Mouse (Mus musculus) liver, adult 2 months (tissue): ENCODE results near the gene Gm20388. TPM values are rescaled to one million over a fixed set of nuclear protein-coding genes. Genes with fewer than 3 reads are reported as not detected.

Source experiments
- DNase-seq: peaks from one replicate; pipeline ENCODE4 v3.0.0-alpha.2; 2011; ENCODE audit warnings: low read depth, low spot score; ENCODE audit errors: extremely low read depth
- H3K27ac ChIP-seq: fragments of 200-500 bp; replicated peaks from 2 replicates; pipeline ENCODE4 v1.5.1; 2012; ENCODE audit warnings: low read depth, mild to moderate bottlenecking, control low read depth, inconsistent platforms, low read length; ENCODE audit not compliant: insufficient read depth
- H3K27me3 ChIP-seq: fragments of 200-500 bp; 2 replicates; pipeline ENCODE4 v1.6.1; 2012; ENCODE audit warnings: mild to moderate bottlenecking, moderate library complexity, low read length, inconsistent platforms; ENCODE audit not compliant: control insufficient read depth, insufficient read depth
- H3K36me3 ChIP-seq: fragments of 200-500 bp; 2 replicates; pipeline ENCODE4 v1.6.1; 2012; ENCODE audit warnings: low read length, inconsistent platforms; ENCODE audit not compliant: control insufficient read depth, insufficient read depth
- H3K4me1 ChIP-seq: fragments of 200-500 bp; 2 replicates; pipeline ENCODE4 v1.6.1; 2011; ENCODE audit warnings: low read length; ENCODE audit not compliant: control insufficient read depth, insufficient read depth
- H3K4me3 ChIP-seq: fragments of 200-500 bp; 2 replicates; pipeline ENCODE4 v1.5.1; 2011; ENCODE audit warnings: low read depth, mild to moderate bottlenecking, control low read depth, low read length, moderate library complexity; ENCODE audit not compliant: insufficient read depth
- H3K79me2 ChIP-seq: fragments of 200-500 bp; 2 replicates; pipeline ENCODE4 v1.6.1; 2012; ENCODE audit warnings: inconsistent platforms, mild to moderate bottlenecking, low read length, moderate library complexity; ENCODE audit not compliant: control insufficient read depth, insufficient read depth
- H3K9ac ChIP-seq: fragments of 200-500 bp; 2 replicates; pipeline ENCODE4 v1.6.1; 2012; ENCODE audit warnings: low read depth, mild to moderate bottlenecking, control low read depth, inconsistent platforms, low read length
- CTCF ChIP-seq: fragments of 200-500 bp; IDR thresholded peaks from 2 replicates; pipeline ENCODE4 v1.5.1; 2011; ENCODE audit warnings: low read depth, low read length, control low read depth
- POLR2A ChIP-seq: fragments of 200-500 bp; IDR thresholded peaks from 2 replicates; pipeline ENCODE4 v1.6.1; 2011; ENCODE audit warnings: low read length, control low read depth; ENCODE audit not compliant: insufficient read depth; ENCODE audit errors: extremely low read depth
- WGBS: fragments of 180-500 bp; shearing (Covaris S2); methylation state at CpG from one replicate; pipeline ENCODE4 v1.1.7; 2018; 5-methylcytosine and 5-hydroxymethylcytosine counted together
- polyA plus RNA-seq: library from polyadenylated mRNA; depleted of rRNA; stranded (reverse); fragments of >200 nt; gene quantifications from 2 replicates; pipeline ENCODE4 v1.2.3, GENCODE M21; 2012
- total RNA-seq: library from RNA; depleted of rRNA; stranded (reverse); fragments of >200 nt; gene quantifications from 2 replicates; pipeline ENCODE4 v1.2.3, GENCODE M21; 2014

The Gm20388 gene
- total and polyA plus RNA-seq, 2 experiments, result 6.4 to 19.9 TPM

DNA sequence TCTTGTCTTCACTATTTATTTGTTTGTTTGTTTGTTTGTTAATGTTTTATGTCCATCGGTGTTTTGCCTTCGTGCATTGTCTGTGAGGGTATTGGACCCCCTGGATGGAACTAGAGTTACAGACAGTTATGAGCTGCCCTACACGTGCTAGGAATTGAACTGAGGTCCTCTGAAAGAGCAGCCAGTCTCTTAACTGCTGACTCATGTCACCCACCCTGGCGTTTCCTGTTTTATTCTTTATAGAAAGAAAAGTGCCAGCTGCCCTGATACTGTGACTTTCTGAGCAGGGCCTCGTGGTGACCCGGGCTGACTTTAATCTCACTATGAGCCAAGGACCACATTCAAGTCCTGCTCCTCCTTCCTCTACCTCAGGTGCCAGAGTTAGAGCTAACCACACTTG is 2504.9 kb downstream of the Gm20388 start:
- no peaks in the 10 kb centered on the region for H3K27me3 ChIP-seq

DNA sequence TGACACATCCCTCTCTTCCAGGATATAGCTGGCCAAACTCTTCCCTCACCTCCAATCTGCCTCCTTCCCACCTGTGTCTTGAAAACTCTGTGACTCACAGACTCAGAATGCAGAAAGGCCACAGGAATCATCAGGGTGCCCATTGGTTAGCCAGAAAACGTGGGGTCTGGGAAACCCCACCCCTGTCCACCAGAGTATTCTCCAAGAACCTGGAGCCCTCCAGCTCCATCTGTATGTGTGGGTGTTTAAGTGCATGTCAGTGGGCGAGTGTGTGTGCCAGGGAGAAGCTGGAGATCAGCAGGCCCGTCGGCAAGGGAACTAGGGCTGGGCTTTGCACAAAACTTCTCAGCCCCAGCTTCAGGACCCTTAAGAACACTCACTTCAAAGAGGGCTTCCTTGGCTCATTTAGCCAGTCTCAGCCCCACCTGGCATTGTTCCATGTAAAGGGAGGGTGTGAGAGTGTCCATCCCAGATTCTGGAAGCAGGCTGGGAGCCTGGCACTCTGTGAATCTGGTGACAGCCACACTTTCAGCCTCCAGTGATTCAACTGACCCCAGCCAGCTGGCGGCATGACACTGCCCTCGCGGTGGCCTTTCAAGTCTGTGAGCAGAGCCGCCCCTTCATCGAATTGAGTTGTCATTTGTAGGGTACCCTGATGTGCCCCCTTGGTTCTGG is 2509.4 kb downstream of the Gm20388 start:
- Histone ChIP-seq H3K79me2 (no peaks in the 10 kb centered on the region), H3K4me3 (no peak overlapping the region), H3K27ac (no peak overlapping the region), H3K9ac (no peak overlapping the region), H3K36me3 (peaks cover 8% of the 10 kb centered on the region; the same call in 1 of the 2 replicates), H3K4me1 (no peaks in the 10 kb centered on the region), H3K27me3 (no peaks in the 10 kb centered on the region)
- TF ChIP-seq CTCF (no peak), POLR2A (no peak)
- DNase-seq, result no peak
- WGBS, result 78% methylated on average over 9 of the region's 9 CpGs

More for the DNA sequence above, 2504.9 kb downstream of the Gm20388 start:
- Histone ChIP-seq H3K27ac (no peak overlapping the region), H3K4me1 (no peaks in the 10 kb centered on the region), H3K4me3 (no peak overlapping the region), H3K79me2 (no peaks in the 10 kb centered on the region), H3K9ac (no peak overlapping the region), H3K36me3 (peaks cover 20% of the 10 kb centered on the region; the same call in 1 of the 2 replicates)
- WGBS, result 85% methylated on average over 6 of the region's 6 CpGs
- no peak for TF ChIP-seq POLR2A
- no peak for TF ChIP-seq CTCF
- no peak for DNase-seq

DNA sequence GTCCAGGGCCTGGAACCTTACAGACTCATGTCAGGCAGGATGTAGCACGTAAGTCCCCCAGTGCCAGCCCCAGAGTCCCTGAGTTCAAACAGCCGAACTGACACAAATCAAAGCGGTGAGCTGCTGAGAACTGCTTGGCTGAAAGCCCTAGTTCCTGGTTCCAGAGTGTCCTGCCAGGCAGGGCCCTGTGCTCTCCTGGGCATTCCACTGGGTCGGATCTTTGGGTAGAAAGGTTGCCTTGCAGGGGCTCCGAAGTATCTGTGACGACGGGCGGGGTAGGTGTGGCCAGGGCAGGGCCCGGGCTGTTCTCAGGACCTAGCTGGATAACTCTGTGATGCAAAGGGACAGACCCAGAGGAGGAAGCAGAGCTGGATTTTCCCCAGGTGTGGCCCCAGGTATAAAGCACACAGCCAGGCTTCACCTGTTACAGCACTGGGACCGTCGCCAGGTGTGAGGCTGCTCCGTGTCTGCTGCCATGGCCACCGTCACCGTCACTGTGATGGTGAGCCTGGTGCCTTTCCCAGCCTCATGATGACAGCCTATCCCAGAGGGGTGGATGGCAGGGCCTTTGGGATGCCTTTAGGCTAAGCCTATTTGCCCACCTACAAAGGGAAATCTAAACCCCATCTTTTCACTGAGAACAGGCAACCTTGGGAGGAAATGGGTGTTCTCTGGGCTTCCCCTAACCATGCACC is 2510.9 kb downstream of the Gm20388 start, which contains the start of gene Il17c:
TSS of gene Il17c (plus strand) at position 645 of the 695 bp plus-strand sequence.
- H3K27ac ChIP-seq, result no peak within 1 kb of the TSS
- H3K79me2 ChIP-seq, result no peaks in the 10 kb centered on the region
- TF ChIP-seq POLR2A (no peak), CTCF (no peak)
- no peak within 1 kb of the TSS for H3K4me3 ChIP-seq
- WGBS, result 69% methylated on average over 14 of the region's 14 CpGs
- H3K9ac ChIP-seq, result no peak within 1 kb of the TSS
- no peaks in the 10 kb centered on the region for H3K4me1 ChIP-seq
- H3K36me3 ChIP-seq, result no peaks in the 10 kb centered on the region; the same call in 1 of the 2 replicates
- H3K27me3 ChIP-seq, result no peaks in the 10 kb centered on the region
- no peak for DNase-seq

DNA sequence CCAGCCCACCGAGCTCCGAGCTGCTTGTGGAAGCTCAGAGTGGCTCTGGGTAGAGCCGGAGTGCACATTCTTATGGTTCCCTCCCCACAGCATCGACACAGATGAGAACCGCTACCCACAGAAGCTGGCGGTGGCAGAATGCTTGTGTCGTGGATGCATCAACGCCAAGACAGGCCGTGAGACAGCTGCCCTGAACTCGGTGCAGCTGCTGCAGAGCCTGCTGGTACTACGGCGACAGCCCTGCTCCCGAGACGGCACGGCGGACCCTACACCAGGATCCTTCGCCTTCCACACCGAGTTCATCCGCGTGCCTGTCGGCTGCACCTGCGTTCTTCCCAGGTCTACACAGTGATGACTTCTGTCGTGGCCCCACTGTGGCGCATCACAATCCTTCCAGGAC is 2512.6 kb downstream of the Gm20388 start:
- Histone ChIP-seq H3K27ac (no peak overlapping the region), H3K4me3 (no peak overlapping the region), H3K79me2 (no peaks in the 10 kb centered on the region), H3K9ac (no peak overlapping the region), H3K27me3 (no peaks in the 10 kb centered on the region), H3K4me1 (no peaks in the 10 kb centered on the region), H3K36me3 (no peaks in the 10 kb centered on the region)
- no peak for DNase-seq
- TF ChIP-seq CTCF (no peak), POLR2A (no peak)
- WGBS, result 93% methylated on average over 24 of the region's 24 CpGs

DNA sequence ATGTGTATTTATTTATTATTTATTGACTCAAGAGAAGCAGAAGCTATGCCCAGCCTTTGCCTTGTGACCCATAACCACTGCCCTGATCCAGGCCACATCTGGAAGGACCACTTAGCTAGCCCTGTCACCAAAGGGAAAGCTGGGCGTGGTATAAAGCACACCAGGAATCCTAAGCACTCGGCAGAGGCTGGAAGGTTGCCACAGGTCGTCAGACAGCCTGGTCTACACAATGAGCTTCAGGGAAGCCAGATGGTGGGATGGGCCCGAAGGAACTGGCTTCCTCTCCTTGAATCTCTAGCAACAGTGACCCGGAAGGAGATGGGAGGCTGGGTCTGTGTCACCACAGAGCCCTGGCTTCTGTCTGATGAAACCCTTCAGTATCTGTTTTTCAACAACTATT is 2513.0 kb downstream of the Gm20388 start:
- Histone ChIP-seq H3K27ac (no peak overlapping the region), H3K4me3 (no peak overlapping the region), H3K36me3 (no peaks in the 10 kb centered on the region), H3K9ac (no peak overlapping the region), H3K79me2 (no peaks in the 10 kb centered on the region), H3K27me3 (no peaks in the 10 kb centered on the region), H3K4me1 (no peaks in the 10 kb centered on the region)
- TF ChIP-seq POLR2A (no peak), CTCF (no peak)
- DNase-seq, result no peak
- WGBS, result 59% methylated on average over 5 of the region's 5 CpGs

DNA sequence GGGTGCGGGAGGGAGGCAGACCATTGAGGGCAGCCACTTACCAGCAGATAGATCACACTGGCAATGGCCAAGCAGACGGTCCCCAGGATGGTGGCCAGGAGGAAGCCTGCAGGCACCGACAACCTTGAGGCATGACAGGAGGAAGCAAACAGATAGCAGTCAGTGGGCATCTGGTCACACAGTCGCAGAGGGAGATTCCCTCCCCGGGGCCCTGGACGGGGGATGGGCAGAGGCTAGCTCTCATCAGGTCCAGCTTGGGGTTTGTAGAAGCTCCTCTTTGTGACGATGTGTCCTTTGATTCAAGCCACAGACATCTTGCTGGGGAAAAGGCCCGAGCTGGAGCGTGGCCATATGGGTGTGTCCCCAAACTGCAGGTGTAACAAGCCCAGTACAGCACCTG is 2515.5 kb downstream of the Gm20388 start:
- H3K4me3 ChIP-seq, result no peak overlapping the region
- no peaks in the 10 kb centered on the region for H3K4me1 ChIP-seq
- H3K27ac ChIP-seq, result no peak overlapping the region
- H3K27me3 ChIP-seq, result no peaks in the 10 kb centered on the region
- 72% methylated on average over 9 of the region's 9 CpGs for WGBS
- DNase-seq, result no peak
- H3K36me3 ChIP-seq, result no peaks in the 10 kb centered on the region
- no peaks in the 10 kb centered on the region for H3K79me2 ChIP-seq
- no peak overlapping the region for H3K9ac ChIP-seq
- no peak for TF ChIP-seq CTCF
- no peak for TF ChIP-seq POLR2A
